ENCODE assay signal across 8 mouse cellular contexts in genomic region chr17:80062620-80063010, GRCm38 (mm10). TPM values are rescaled to one million over a fixed set of nuclear protein-coding genes. Genes with fewer than 3 reads are reported as not detected.
DNase-seq lines count a peak whose midpoint lies in the region; ATAC-seq lines count a peak whose summit lies in the region.

No protein-coding gene starts in this region.

- ATAC-seq in frontal cortex, adult (ENCODE audit: low TSS enrichment) = peak; percentile 21
- ATAC-seq in embryonic facial prominence, embryonic 13.5 days (ENCODE audit: insufficient number of reproducible peaks, insufficient read depth, low FRiP score, low TSS enrichment, low read depth) = no peak
- ATAC-seq in intestine, embryonic 15.5 days = peak; percentile 48
- peak; percentile 65 for ATAC-seq in midbrain, embryonic 15.5 days (replicated peaks)

- peak overlapping the region; percentile 99 for H3K9ac ChIP-seq in embryonic facial prominence, embryonic 13.5 days
- peak overlapping the region; percentile 54 for H3K9ac ChIP-seq in intestine, embryonic 15.5 days
- peak overlapping the region; percentile 74 for H3K9ac ChIP-seq in midbrain, embryonic 15.5 days

- H3K27me3 ChIP-seq in embryonic facial prominence, embryonic 13.5 days = no peaks in the 10 kb centered on the region
- H3K27me3 ChIP-seq in intestine, embryonic 15.5 days (replicated peaks) = no peaks in the 10 kb centered on the region
- H3K27me3 ChIP-seq in midbrain, embryonic 15.5 days (replicated peaks) = no peaks in the 10 kb centered on the region

- peak overlapping the region; percentile 97 for H3K4me3 ChIP-seq in embryonic facial prominence, embryonic 13.5 days
- H3K4me3 ChIP-seq in intestine, embryonic 15.5 days (replicated peaks) = peak overlapping the region; percentile 78
- peak overlapping the region; percentile 55 for H3K4me3 ChIP-seq in midbrain, embryonic 15.5 days

- H3K36me3 ChIP-seq in embryonic facial prominence, embryonic 13.5 days = peaks cover 5% of the 10 kb centered on the region; the same call in 1 of the 2 replicates
- no peaks in the 10 kb centered on the region for H3K36me3 ChIP-seq in intestine, embryonic 15.5 days
- H3K36me3 ChIP-seq in midbrain, embryonic 15.5 days (replicated peaks) = no peaks in the 10 kb centered on the region

- 2% methylated on average over 15 of the region's 15 CpGs for WGBS in embryonic facial prominence, embryonic 13.5 days
- WGBS in intestine, embryonic 15.5 days = 2% methylated on average over 15 of the region's 15 CpGs
- WGBS in midbrain, embryonic 15.5 days = 2% methylated on average over 15 of the region's 15 CpGs

- DNase-seq in frontal cortex, postnatal 10 days (ENCODE audit: low spot score in 2 of 2) = no peak
- peak; percentile 29 for DNase-seq in 3T3-L1 (ENCODE audit: low read depth, low spot score)
- DNase-seq in urinary bladder, postnatal 4 days (ENCODE audit: low spot score in 2 of 2) = no peak
- no peak for DNase-seq in layer of hippocampus, adult 9-11 months

- peaks cover 28% of the 10 kb centered on the region for H3K4me1 ChIP-seq in embryonic facial prominence, embryonic 13.5 days
- H3K4me1 ChIP-seq in intestine, embryonic 15.5 days (replicated peaks) = peaks cover 2% of the 10 kb centered on the region; the same call in 1 of the 2 replicates
- peaks cover 36% of the 10 kb centered on the region for H3K4me1 ChIP-seq in midbrain, embryonic 15.5 days

- H3K4me2 ChIP-seq in embryonic facial prominence, embryonic 13.5 days = peak overlapping the region; percentile 85
- H3K4me2 ChIP-seq in intestine, embryonic 15.5 days (replicated peaks) = peak overlapping the region; percentile 67
- H3K4me2 ChIP-seq in midbrain, embryonic 15.5 days = peak overlapping the region; percentile 73

- H3K9me3 ChIP-seq in embryonic facial prominence, embryonic 13.5 days = no peaks in the 10 kb centered on the region
- H3K9me3 ChIP-seq in intestine, embryonic 15.5 days = no peaks in the 10 kb centered on the region
- H3K9me3 ChIP-seq in midbrain, embryonic 15.5 days = no peaks in the 10 kb centered on the region

- peak overlapping the region; percentile 100 for H3K27ac ChIP-seq in embryonic facial prominence, embryonic 13.5 days
- H3K27ac ChIP-seq in intestine, embryonic 15.5 days = peak overlapping the region; percentile 100
- H3K27ac ChIP-seq in midbrain, embryonic 15.5 days = peak overlapping the region; percentile 97

RNA-seq across cellular contexts. Expression of gene Hnrnpll, which starts 0.5 kb away (rescaled TPM):
- 70.0 and 71.3 TPM in 2 replicates for polyA plus RNA-seq in embryonic facial prominence, embryonic 13.5 days (2015; fragmentation: Nextera tagmentation; extraction: Ambion mirVana)
- 50.0 and 56.5 TPM in 2 replicates for polyA plus RNA-seq in intestine, embryonic 15.5 days (2015; fragmentation: Nextera tagmentation; extraction: Ambion mirVana)
- 63.7 and 65.5 TPM in 2 replicates for polyA plus RNA-seq in midbrain, embryonic 15.5 days (2015; fragmentation: Nextera tagmentation; extraction: Ambion mirVana)
